Mouse (Mus musculus) limb, embryonic 15.5 days (tissue): ENCODE measurements around the gene Lilr4b. TPM values are rescaled to one million over a fixed set of nuclear protein-coding genes. Genes with fewer than 3 reads are reported as not detected.
"Not testable (repeated sequence)": the region's sequence is repeated elsewhere in the genome, so short reads cannot be mapped to it uniquely, and the experiment has no call there.

Experiments used
- ATAC-seq: fragments of 200-750 bp; cut with Nextera tagmentation; 2 replicates; pipeline ENCODE4 v1.8.0; 2017; ENCODE audit warnings: low read depth, moderate TSS enrichment; ENCODE audit not compliant: insufficient number of reproducible peaks, low FRiP score, low TSS enrichment
- H3K27ac ChIP-seq: fragments of 300-500 bp; sonication (generic); 2 replicates; pipeline ENCODE4 v1.5.1; 2015; ENCODE audit warnings: moderate library complexity, mild to moderate bottlenecking, inconsistent platforms
- H3K27me3 ChIP-seq: fragments of 300-500 bp; sonication (generic); 2 replicates; pipeline ENCODE4 v1.6.1; 2015; ENCODE audit warnings: inconsistent platforms
- H3K36me3 ChIP-seq: fragments of 300-500 bp; sonication (generic); 2 replicates; pipeline ENCODE4 v1.6.1; 2015; ENCODE audit warnings: inconsistent platforms
- H3K4me1 ChIP-seq: fragments of 300-500 bp; sonication (generic); 2 replicates; pipeline ENCODE4 v1.6.1; 2015; ENCODE audit warnings: inconsistent platforms
- H3K4me2 ChIP-seq: fragments of 300-500 bp; sonication (generic); 2 replicates; pipeline ENCODE4 v1.6.1; 2015; ENCODE audit warnings: mild to moderate bottlenecking, inconsistent platforms
- H3K4me3 ChIP-seq: fragments of 300-500 bp; sonication (generic); 2 replicates; pipeline ENCODE4 v1.5.1; 2015; ENCODE audit warnings: mild to moderate bottlenecking, inconsistent platforms
- H3K9ac ChIP-seq: fragments of 300-500 bp; sonication (generic); 2 replicates; pipeline ENCODE4 v1.6.1; 2015; ENCODE audit warnings: inconsistent platforms
- H3K9me3 ChIP-seq: fragments of 300-500 bp; sonication (generic); 2 replicates; pipeline ENCODE4 v1.6.1; 2016; ENCODE audit warnings: inconsistent platforms
- WGBS: fragments of 180-500 bp; shearing (Covaris S2); methylation state at CpG from one replicate; pipeline ENCODE4 v1.1.7; 2015; 5-methylcytosine and 5-hydroxymethylcytosine counted together
- polyA plus RNA-seq: library from polyadenylated mRNA; unstranded; fragments of >200 nt; fragmentation: Nextera tagmentation; extraction: Ambion mirVana; gene quantifications from 2 replicates; pipeline ENCODE4 v1.2.1, GENCODE M21; 2015

Gene Lilr4b
- polyA plus RNA-seq = 3.1 and 3.4 TPM in 2 replicates

DNA sequence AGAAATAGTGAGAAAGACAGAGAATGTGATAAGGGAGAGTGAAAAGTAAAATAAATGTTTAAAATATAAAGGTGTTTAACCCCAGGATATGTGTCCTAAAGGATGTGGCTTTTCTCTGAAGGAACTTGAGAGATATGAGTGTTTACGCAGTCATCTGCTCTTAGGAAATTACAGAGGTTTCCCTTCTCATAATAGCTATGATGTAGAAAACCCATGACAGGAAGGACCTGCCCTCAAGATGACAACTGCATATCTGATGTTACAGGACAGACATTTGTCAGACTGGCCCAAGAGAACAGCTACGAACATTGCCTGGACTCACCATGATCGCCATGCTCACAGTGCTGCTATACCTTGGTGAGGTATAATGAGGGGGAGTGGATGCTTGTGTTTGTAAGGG is at the start of gene Lilr4b, which contains the start of gene Gm49339:
Gene Lilr4b (plus strand): TSS at position 236 of the 400 bp plus-strand sequence.
Gene Gm49339 (plus strand): TSS at position 216 of the 400 bp plus-strand sequence.
- not testable (repeated sequence) for ATAC-seq, H3K27ac ChIP-seq, H3K4me3 ChIP-seq, H3K9ac ChIP-seq, H3K4me2 ChIP-seq, H3K4me1 ChIP-seq, H3K36me3 ChIP-seq, H3K9me3 ChIP-seq, H3K27me3 ChIP-seq
- 89% methylated on average over 1 of the region's 3 CpGs for WGBS

- H3K27ac ChIP-seq = no peak overlapping the region
- H3K9me3 ChIP-seq = no peaks in the 10 kb centered on the region
- H3K4me3 ChIP-seq = no peak overlapping the region
- no peak for ATAC-seq
- H3K4me1 ChIP-seq = no peaks in the 10 kb centered on the region
- H3K27me3 ChIP-seq = no peaks in the 10 kb centered on the region
- H3K4me2 ChIP-seq = no peak overlapping the region
- H3K36me3 ChIP-seq = no peaks in the 10 kb centered on the region
- H3K9ac ChIP-seq = no peak overlapping the region
Observed at GRCm38 (mm10) chr10:51432940-51433339, 47.5 kb upstream of the Lilr4b start.

GRCm38 (mm10) chr10:51435684-51436083 is 44.7 kb upstream of the Lilr4b start:
- 79% methylated on average over 3 of the region's 3 CpGs for WGBS
- Histone ChIP-seq H3K4me2 (no peak overlapping the region), H3K36me3 (no peaks in the 10 kb centered on the region), H3K27ac (no peak overlapping the region), H3K4me3 (no peak overlapping the region), H3K27me3 (no peaks in the 10 kb centered on the region), H3K4me1 (no peaks in the 10 kb centered on the region), H3K9ac (no peak overlapping the region), H3K9me3 (no peaks in the 10 kb centered on the region)
- ATAC-seq = no peak

- H3K9ac ChIP-seq = no peak overlapping the region
- no peak for ATAC-seq
- WGBS = 73% methylated on average over 4 of the region's 4 CpGs
- no peak overlapping the region for H3K4me3 ChIP-seq
- H3K36me3 ChIP-seq = no peaks in the 10 kb centered on the region
- H3K4me2 ChIP-seq = no peak overlapping the region
- H3K27ac ChIP-seq = no peak overlapping the region
- H3K9me3 ChIP-seq = no peaks in the 10 kb centered on the region
- no peaks in the 10 kb centered on the region for H3K4me1 ChIP-seq
- H3K27me3 ChIP-seq = no peaks in the 10 kb centered on the region
Observed at GRCm38 (mm10) chr10:51451610-51452009, 28.8 kb upstream of the Lilr4b start.

GRCm38 (mm10) chr10:51453616-51454298 is 26.7 kb upstream of the Lilr4b start:
- Histone ChIP-seq H3K36me3 (no peaks in the 10 kb centered on the region), H3K9me3 (no peaks in the 10 kb centered on the region), H3K9ac (no peak overlapping the region), H3K27me3 (no peaks in the 10 kb centered on the region), H3K27ac (no peak overlapping the region), H3K4me1 (no peaks in the 10 kb centered on the region), H3K4me3 (no peak overlapping the region), H3K4me2 (no peak overlapping the region)
- WGBS = 70% methylated on average over 1 of the region's 1 CpGs
- ATAC-seq = no peak

GRCm38 (mm10) chr10:51454365-51454764 is 26.1 kb upstream of the Lilr4b start:
- Histone ChIP-seq H3K36me3 (no peaks in the 10 kb centered on the region), H3K27ac (no peak overlapping the region), H3K4me2 (no peak overlapping the region), H3K9ac (no peak overlapping the region), H3K4me1 (no peaks in the 10 kb centered on the region), H3K4me3 (no peak overlapping the region), H3K27me3 (no peaks in the 10 kb centered on the region), H3K9me3 (no peaks in the 10 kb centered on the region)
- no peak for ATAC-seq
- 37% methylated on average over 1 of the region's 1 CpGs for WGBS

GRCm38 (mm10) chr10:51455762-51456161 is 24.7 kb upstream of the Lilr4b start:
- Histone ChIP-seq H3K9me3 (no peaks in the 10 kb centered on the region), H3K9ac (no peak overlapping the region), H3K27me3 (no peaks in the 10 kb centered on the region), H3K4me2 (no peak overlapping the region), H3K4me1 (no peaks in the 10 kb centered on the region), H3K4me3 (no peak overlapping the region), H3K36me3 (no peaks in the 10 kb centered on the region), H3K27ac (no peak overlapping the region)
- 75% methylated on average over 1 of the region's 1 CpGs for whole genome bisulfite sequencing
- ATAC-seq = no peak

DNA sequence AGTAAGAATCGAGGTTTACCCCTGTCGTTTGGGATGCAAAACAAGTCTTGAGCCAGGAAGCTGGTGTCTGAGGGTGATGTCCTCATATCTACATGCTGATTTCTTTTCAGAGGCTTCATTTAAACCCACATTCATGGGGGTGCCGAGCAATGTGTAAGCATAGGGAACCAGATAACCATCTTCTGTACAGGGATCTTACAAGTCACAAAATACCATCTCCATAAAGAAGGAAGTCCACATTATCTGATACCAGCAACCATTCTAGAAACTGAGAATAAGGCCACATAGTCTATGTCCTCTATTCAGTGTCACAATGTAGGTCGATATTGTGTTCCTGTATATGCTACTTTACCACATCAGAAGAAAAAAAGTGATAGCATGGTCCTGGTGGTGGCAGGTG is 24.1 kb upstream of the Lilr4b start:
- H3K9me3 ChIP-seq = no peaks in the 10 kb centered on the region
- H3K27ac ChIP-seq = no peak overlapping the region
- H3K27me3 ChIP-seq = no peaks in the 10 kb centered on the region
- no peak for ATAC-seq
- H3K36me3 ChIP-seq = no peaks in the 10 kb centered on the region
- 67% methylated on average over 4 of the region's 4 CpGs for WGBS
- H3K4me2 ChIP-seq = no peak overlapping the region
- no peaks in the 10 kb centered on the region for H3K4me1 ChIP-seq
- H3K4me3 ChIP-seq = no peak overlapping the region
- no peak overlapping the region for H3K9ac ChIP-seq

GRCm38 (mm10) chr10:51463800-51464199 is 16.6 kb upstream of the Lilr4b start:
- H3K27ac ChIP-seq, H3K4me2 ChIP-seq, H3K4me3 ChIP-seq, H3K9me3 ChIP-seq, H3K27me3 ChIP-seq, ATAC-seq, H3K4me1 ChIP-seq, H3K9ac ChIP-seq, H3K36me3 ChIP-seq: not testable (repeated sequence)
- WGBS = 62% methylated on average over 4 of the region's 4 CpGs

- H3K4me2 ChIP-seq, H3K4me1 ChIP-seq, H3K36me3 ChIP-seq, H3K9me3 ChIP-seq, H3K27ac ChIP-seq, H3K9ac ChIP-seq, H3K4me3 ChIP-seq, ATAC-seq, H3K27me3 ChIP-seq: not testable (repeated sequence)
- WGBS = no CpG with 5 or more reads among the region's 2 CpGs
Observed at GRCm38 (mm10) chr10:51490691-51491090, 10.3 kb downstream of the Lilr4b start, which contains the start of gene Lilrb4a. Gene Lilrb4a, plus strand, starts transcription at chr10:51490956.

- Histone ChIP-seq H3K27me3 (no peaks in the 10 kb centered on the region), H3K9ac (no peak overlapping the region), H3K9me3 (no peaks in the 10 kb centered on the region), H3K27ac (no peak overlapping the region), H3K36me3 (no peaks in the 10 kb centered on the region), H3K4me2 (no peak overlapping the region), H3K4me3 (no peak overlapping the region), H3K4me1 (no peaks in the 10 kb centered on the region)
- ATAC-seq = no peak
Observed at GRCm38 (mm10) chr10:51520021-51520420, 39.6 kb downstream of the Lilr4b start.

DNA sequence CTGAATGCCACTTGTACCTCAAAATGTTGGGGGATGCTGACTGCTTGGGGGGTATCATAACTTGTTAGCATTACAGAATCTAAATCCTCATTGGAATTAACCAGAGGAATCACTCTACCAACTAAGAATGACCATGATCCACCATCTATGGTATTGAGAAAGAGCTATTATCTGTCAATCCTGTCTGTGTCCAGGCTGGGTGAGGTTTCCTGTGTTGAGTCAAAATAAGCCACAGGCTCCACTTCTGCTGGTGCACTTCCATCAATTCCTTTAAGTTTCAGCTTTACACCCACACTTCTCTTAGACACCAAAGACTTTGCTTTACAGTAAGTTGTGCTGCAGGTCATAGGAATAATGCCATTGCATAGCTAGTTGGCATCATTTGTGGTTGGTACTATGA is 41.0 kb downstream of the Lilr4b start:
- Histone ChIP-seq H3K9ac (no peak overlapping the region), H3K4me2 (no peak overlapping the region), H3K36me3 (no peaks in the 10 kb centered on the region), H3K4me3 (no peak overlapping the region), H3K27ac (no peak overlapping the region), H3K27me3 (no peaks in the 10 kb centered on the region), H3K4me1 (no peaks in the 10 kb centered on the region), H3K9me3 (no peaks in the 10 kb centered on the region)
- no peak for ATAC-seq

GRCm38 (mm10) chr10:51526090-51526489 is 45.7 kb downstream of the Lilr4b start:
- Histone ChIP-seq H3K4me1 (no peaks in the 10 kb centered on the region), H3K4me2 (no peak overlapping the region), H3K27me3 (no peaks in the 10 kb centered on the region), H3K9ac (no peak overlapping the region), H3K4me3 (no peak overlapping the region), H3K27ac (no peak overlapping the region), H3K9me3 (no peaks in the 10 kb centered on the region), H3K36me3 (no peaks in the 10 kb centered on the region)
- ATAC-seq = no peak
- 77% methylated on average over 7 of the region's 7 CpGs for WGBS
